Mouse (Mus musculus) intestine, postnatal 0 days (tissue): ENCODE results near the gene Izumo2. TPM values are rescaled to one million over a fixed set of nuclear protein-coding genes. Genes with fewer than 3 reads are reported as not detected.

Experiments
- ATAC-seq: fragments of 200-750 bp; cut with Nextera tagmentation; 2 replicates; pipeline ENCODE4 v1.8.0; 2017; ENCODE audit warnings: mild to moderate bottlenecking, moderate TSS enrichment, moderate library complexity
- H3K27ac ChIP-seq: fragments of 300-500 bp; sonication (generic); 2 replicates; pipeline ENCODE4 v1.5.1; 2014; ENCODE audit warnings: mild to moderate bottlenecking, low read depth, low read length, moderate library complexity
- H3K27me3 ChIP-seq: fragments of 300-500 bp; sonication (generic); replicated peaks from 2 replicates; pipeline ENCODE4 v1.6.1; 2014; ENCODE audit warnings: low read length, mixed read lengths; ENCODE audit not compliant: control insufficient read depth, insufficient read depth
- H3K36me3 ChIP-seq: fragments of 300-500 bp; sonication (generic); 2 replicates; pipeline ENCODE4 v1.6.1; 2014; ENCODE audit warnings: mild to moderate bottlenecking, moderate library complexity; ENCODE audit not compliant: control insufficient read depth, insufficient read depth
- H3K4me1 ChIP-seq: fragments of 300-500 bp; sonication (generic); replicated peaks from 2 replicates; pipeline ENCODE4 v1.6.1; 2014; ENCODE audit warnings: antibody characterized with exemption, low read length, mixed read lengths; ENCODE audit not compliant: control insufficient read depth, insufficient read depth
- H3K4me2 ChIP-seq: fragments of 300-500 bp; sonication (generic); replicated peaks from 2 replicates; pipeline ENCODE4 v1.6.1; 2014; ENCODE audit warnings: low read depth, mild to moderate bottlenecking, moderate library complexity
- H3K4me3 ChIP-seq: fragments of 300-500 bp; sonication (generic); 2 replicates; pipeline ENCODE4 v1.5.1; 2014; ENCODE audit warnings: low read depth, low read length
- H3K9ac ChIP-seq: fragments of 300-500 bp; sonication (generic); 2 replicates; pipeline ENCODE4 v1.6.1; 2014; ENCODE audit warnings: mild to moderate bottlenecking, low read depth, low read length
- H3K9me3 ChIP-seq: fragments of 300-500 bp; sonication (generic); 2 replicates; pipeline ENCODE4 v1.6.1; 2016; ENCODE audit warnings: mixed run types; ENCODE audit not compliant: control insufficient read depth
- CTCF ChIP-seq: sonication (generic); IDR thresholded peaks from 2 replicates; pipeline ENCODE4 v1.5.1; 2016; ENCODE audit warnings: low read depth, mild to moderate bottlenecking, control low read depth, antibody characterized with exemption, moderate library complexity
- WGBS: fragments of 180-500 bp; shearing (Covaris S2); extraction: QIAGEN DNeasy Blood & Tissue Kit; methylation state at CpG from one replicate; pipeline ENCODE4 v1.1.7; 2014; 5-methylcytosine and 5-hydroxymethylcytosine counted together
- polyA plus RNA-seq: library from polyadenylated mRNA; unstranded; fragments of >200 nt; fragmentation: Nextera tagmentation; extraction: Ambion mirVana; gene quantifications from 2 replicates; pipeline ENCODE4 v1.2.1, GENCODE M21; 2015

Gene Izumo2
- polyA plus RNA-seq, 1 experiment from 2014 or later, result not detected

GRCm38 (mm10) chr7:44760366-44760765 lies 51.8 kb downstream of the Izumo2 start:
- TF ChIP-seq CTCF, result no peak
- H3K9ac ChIP-seq, result no peak overlapping the region
- ATAC-seq, result no peak
- H3K9me3 ChIP-seq, result no peaks in the 10 kb centered on the region
- H3K36me3 ChIP-seq, result peaks cover 87% of the 10 kb centered on the region
- H3K27me3 ChIP-seq, result no peaks in the 10 kb centered on the region
- no peak overlapping the region for H3K4me3 ChIP-seq
- H3K27ac ChIP-seq, result no peak overlapping the region
- no peaks in the 10 kb centered on the region for H3K4me1 ChIP-seq
- no peak overlapping the region for H3K4me2 ChIP-seq

GRCm38 (mm10) chr7:44768129-44768528 lies 59.6 kb downstream of the Izumo2 start:
- 84% methylated on average over 5 of the region's 5 CpGs for WGBS
- Histone ChIP-seq H3K4me1 (no peaks in the 10 kb centered on the region), H3K4me3 (no peak overlapping the region), H3K9me3 (no peaks in the 10 kb centered on the region), H3K27ac (no peak overlapping the region), H3K36me3 (peaks cover 91% of the 10 kb centered on the region), H3K27me3 (no peaks in the 10 kb centered on the region), H3K9ac (no peak overlapping the region), H3K4me2 (no peak overlapping the region)
- no peak for TF ChIP-seq CTCF
- ATAC-seq, result no peak

Other genes starting within 250 kb of the Izumo2 start
- 1.5 and 1.7 TPM in 2 replicates for gene Aspdh, start 243.4 kb upstream of the Izumo2 start, polyA plus RNA-seq
- gene Josd2, start 240.8 kb upstream of the Izumo2 start, polyA plus RNA-seq, result 28.6 and 30.3 TPM in 2 replicates
- 68.6 and 74.8 TPM in 2 replicates for gene Emc10, start 212.2 kb upstream of the Izumo2 start, polyA plus RNA-seq
- 4.4 and 5.2 TPM in 2 replicates for gene Fam71e1, start 212.2 kb upstream of the Izumo2 start, polyA plus RNA-seq
- 0.13 and 0.18 TPM in 2 replicates for gene Mybpc2, start 184.1 kb upstream of the Izumo2 start, polyA plus RNA-seq
- gene Spib, start 176.7 kb upstream of the Izumo2 start, polyA plus RNA-seq, result 0.17 and 0.33 TPM in 2 replicates
- gene Pold1, start 159.9 kb upstream of the Izumo2 start, polyA plus RNA-seq, result 16.8 and 18.3 TPM in 2 replicates
- 71.3 and 73.9 TPM in 2 replicates for gene Nr1h2, start 154.8 kb upstream of the Izumo2 start, polyA plus RNA-seq
- 0.99 and 1.1 TPM in 2 replicates for gene Napsa, start 136.4 kb upstream of the Izumo2 start, polyA plus RNA-seq
- gene Kcnc3, start 118.1 kb upstream of the Izumo2 start, polyA plus RNA-seq, result 0.20 TPM in 2 replicates
- gene Myh14, start 37.9 kb upstream of the Izumo2 start, polyA plus RNA-seq, result 114 and 141 TPM in 2 replicates
- 35.1 and 37.0 TPM in 2 replicates for gene Vrk3, start 39.7 kb downstream of the Izumo2 start, polyA plus RNA-seq
- 0.24 and 0.26 TPM in 2 replicates for gene Zfp473, start 42.3 kb downstream of the Izumo2 start, polyA plus RNA-seq
- gene Nup62, start 107.3 kb downstream of the Izumo2 start, polyA plus RNA-seq, result 28.0 and 28.1 TPM in 2 replicates
- 0.82 and 0.89 TPM in 2 replicates for gene Il4i1, start 107.6 kb downstream of the Izumo2 start, polyA plus RNA-seq
- gene Atf5, start 107.9 kb downstream of the Izumo2 start, polyA plus RNA-seq, result 6.5 and 6.6 TPM in 2 replicates
- gene Akt1s1, start 140.2 kb downstream of the Izumo2 start, polyA plus RNA-seq, result 71.6 and 76.5 TPM in 2 replicates
- 47.4 and 48.5 TPM in 2 replicates for gene Tbc1d17, start 140.3 kb downstream of the Izumo2 start, polyA plus RNA-seq
- gene Pnkp, start 148.4 kb downstream of the Izumo2 start, polyA plus RNA-seq, result 27.7 and 32.0 TPM in 2 replicates
- 112 and 114 TPM in 2 replicates for gene Ptov1, start 161.0 kb downstream of the Izumo2 start, polyA plus RNA-seq
- 60.0 and 62.9 TPM in 2 replicates for gene Med25, start 184.0 kb downstream of the Izumo2 start, polyA plus RNA-seq
- 11.1 and 12.1 TPM in 2 replicates for gene Fuz, start 187.3 kb downstream of the Izumo2 start, polyA plus RNA-seq
- 42.8 and 44.1 TPM in 2 replicates for gene Ap2a1, start 220.8 kb downstream of the Izumo2 start, polyA plus RNA-seq
- gene Tsks, start 234.5 kb downstream of the Izumo2 start, polyA plus RNA-seq, result 0.13 TPM in 1 of 2 replicates, not detected in the other